Mouse (Mus musculus) limb, embryonic 14.5 days (tissue): ENCODE data around the gene Gm20388. TPM values are rescaled to one million over a fixed set of nuclear protein-coding genes. Genes with fewer than 3 reads are reported as not detected.

ENCODE experiments used
- ATAC-seq: fragments of 200-750 bp; cut with Nextera tagmentation; 2 replicates; pipeline ENCODE4 v1.8.0; 2017; ENCODE audit warnings: low read depth, moderate number of reproducible peaks, moderate TSS enrichment; ENCODE audit not compliant: low FRiP score
- DNase-seq: peaks from one replicate; pipeline ENCODE4 v3.0.0-alpha.2; 2015; ENCODE audit warnings: low spot score
- H3K27ac ChIP-seq: fragments of 300-500 bp; sonication (generic); replicated peaks from 2 replicates; pipeline ENCODE4 v1.5.1; 2014; ENCODE audit warnings: low read depth, mild to moderate bottlenecking, low read length, moderate library complexity, mixed read lengths
- H3K27me3 ChIP-seq: fragments of 300-500 bp; sonication (generic); 2 replicates; pipeline ENCODE4 v1.6.1; 2014; ENCODE audit warnings: low read length, mixed read lengths; ENCODE audit not compliant: control insufficient read depth, insufficient read depth
- H3K36me3 ChIP-seq: fragments of 300-500 bp; sonication (generic); 2 replicates; pipeline ENCODE4 v1.6.1; 2014; ENCODE audit warnings: mild to moderate bottlenecking, low read length, moderate library complexity, mixed read lengths; ENCODE audit not compliant: control insufficient read depth, insufficient read depth
- H3K4me1 ChIP-seq: fragments of 300-500 bp; sonication (generic); 2 replicates; pipeline ENCODE4 v1.6.1; 2014; ENCODE audit warnings: antibody characterized with exemption, low read length, mixed read lengths; ENCODE audit not compliant: control insufficient read depth, insufficient read depth
- H3K4me2 ChIP-seq: fragments of 300-500 bp; sonication (generic); replicated peaks from 2 replicates; pipeline ENCODE4 v1.6.1; 2014; ENCODE audit warnings: low read depth, mild to moderate bottlenecking, low read length, moderate library complexity; ENCODE audit not compliant: severe bottlenecking
- H3K4me3 ChIP-seq: fragments of 300-500 bp; sonication (generic); replicated peaks from 2 replicates; pipeline ENCODE4 v1.5.1; 2014; ENCODE audit warnings: low read length
- H3K9ac ChIP-seq: fragments of 300-500 bp; sonication (generic); 2 replicates; pipeline ENCODE4 v1.6.1; 2014; ENCODE audit warnings: mild to moderate bottlenecking, low read depth, low read length, moderate library complexity; ENCODE audit not compliant: severe bottlenecking
- H3K9me3 ChIP-seq: fragments of 300-500 bp; sonication (generic); 2 replicates; pipeline ENCODE4 v1.6.1; 2016; ENCODE audit warnings: low read length; ENCODE audit not compliant: control insufficient read depth
- POLR2A ChIP-seq: fragments of 200-500 bp; IDR thresholded peaks from 2 replicates; pipeline ENCODE4 v1.8.0; 2012; ENCODE audit warnings: inconsistent platforms, mild to moderate bottlenecking, moderate library complexity, borderline replicate concordance; ENCODE audit not compliant: insufficient read depth, insufficient read length; ENCODE audit errors: extremely low read depth
- WGBS: fragments of 180-500 bp; shearing (Covaris S2); extraction: QIAGEN DNeasy Blood & Tissue Kit; methylation state at CpG from one replicate; pipeline ENCODE4 v1.1.7; 2014; 5-methylcytosine and 5-hydroxymethylcytosine counted together
- polyA plus RNA-seq, 2 experiments: library from polyadenylated mRNA; depleted of rRNA in 1 of 2; stranded (reverse) in 1 of 2; unstranded in 1 of 2; fragments of >200 nt; fragmentation: Nextera tagmentation in 1 of 2; extraction: Ambion mirVana in 1 of 2; gene quantifications; 2 replicates each; pipeline versions ENCODE4 v1.2.1 to v1.2.3; 2012 to 2014

Gm20388 gene
- polyA plus RNA-seq, 2 experiments: 1.9 to 49.9 TPM

DNA sequence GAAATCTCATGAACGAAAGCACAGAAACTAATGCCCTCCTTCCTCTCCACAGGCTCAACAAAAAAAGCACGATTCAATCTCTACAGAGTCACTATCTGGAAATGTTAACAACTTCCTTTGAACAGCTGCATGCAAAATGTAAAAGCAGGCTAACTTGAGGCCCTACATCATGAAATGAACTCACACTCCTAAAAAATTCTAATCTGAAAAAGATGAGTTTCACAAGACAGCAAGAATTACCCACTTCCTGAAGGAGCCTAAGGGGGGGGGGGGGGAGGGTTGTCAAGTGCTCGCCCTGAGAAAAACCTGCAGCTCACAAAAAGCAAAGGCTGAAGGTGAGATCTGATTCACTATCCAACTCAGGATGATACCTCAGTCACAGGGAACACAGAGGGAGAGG lies 3104.4 kb downstream of the Gm20388 start:
- Histone ChIP-seq H3K4me2 (no peak overlapping the region), H3K27ac (peak overlapping the region; percentile 13; the same call in 1 of the 2 replicates), H3K4me3 (no peak overlapping the region), H3K9ac (no peak overlapping the region), H3K9me3 (no peaks in the 10 kb centered on the region), H3K36me3 (peaks cover 2% of the 10 kb centered on the region; the same call in 1 of the 2 replicates), H3K4me1 (peaks cover 7% of the 10 kb centered on the region), H3K27me3 (no peaks in the 10 kb centered on the region)
- DNase-seq (no peak), ATAC-seq (no peak)
- WGBS: 42% methylated on average over 3 of the region's 3 CpGs
- no peak for TF ChIP-seq POLR2A

- TF ChIP-seq POLR2A: no peak
- Histone ChIP-seq H3K27ac (no peak overlapping the region), H3K4me2 (no peak overlapping the region), H3K9me3 (no peaks in the 10 kb centered on the region), H3K4me1 (peaks cover 12% of the 10 kb centered on the region), H3K27me3 (no peaks in the 10 kb centered on the region), H3K4me3 (no peak overlapping the region), H3K36me3 (peaks cover 2% of the 10 kb centered on the region; the same call in 1 of the 2 replicates), H3K9ac (no peak overlapping the region)
- WGBS: 92% methylated on average over 4 of the region's 4 CpGs
- ATAC-seq: no peak
- no peak for DNase-seq
Measured at GRCm38 (mm10) chr8:123017143-123017542, 3106.5 kb downstream of the Gm20388 start.

GRCm38 (mm10) chr8:123018484-123019164 lies 3108.0 kb downstream of the Gm20388 start:
- no peaks in the 10 kb centered on the region for H3K27me3 ChIP-seq
- peaks cover 2% of the 10 kb centered on the region; the same call in 1 of the 2 replicates for H3K36me3 ChIP-seq
- DNase-seq (no peak), ATAC-seq (no peak)
- H3K4me2 ChIP-seq: no peak overlapping the region
- TF ChIP-seq POLR2A: no peak
- no peaks in the 10 kb centered on the region for H3K9me3 ChIP-seq
- peak overlapping the region; percentile 33; the same call in 1 of the 2 replicates for H3K27ac ChIP-seq
- peaks cover 16% of the 10 kb centered on the region for H3K4me1 ChIP-seq
- H3K9ac ChIP-seq: no peak overlapping the region
- H3K4me3 ChIP-seq: no peak overlapping the region
- 80% methylated on average over 4 of the region's 4 CpGs for WGBS

GRCm38 (mm10) chr8:123020084-123020483 lies 3109.4 kb downstream of the Gm20388 start:
- ATAC-seq: no peak
- no peaks in the 10 kb centered on the region for H3K9me3 ChIP-seq
- WGBS: 48% methylated on average over 2 of the region's 2 CpGs

DNA sequence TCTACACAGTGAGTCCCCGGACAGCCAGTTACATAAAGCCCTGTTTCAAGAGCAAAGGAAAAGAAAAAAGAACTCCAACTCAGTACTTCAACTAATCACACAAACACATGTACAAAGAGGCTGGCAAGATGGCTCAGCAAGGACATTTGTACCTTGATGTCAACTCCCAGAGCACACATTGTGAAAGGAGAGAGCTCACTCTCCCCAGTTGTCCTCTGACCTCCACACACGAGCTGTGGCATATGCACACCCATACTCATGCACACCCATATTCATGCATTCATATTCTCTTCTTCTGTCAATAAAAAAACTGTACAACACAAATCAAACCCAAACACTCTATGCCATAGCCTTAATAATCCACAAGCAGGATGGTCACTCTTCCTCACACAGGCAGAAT lies 3110.2 kb downstream of the Gm20388 start:
- no peak for TF ChIP-seq POLR2A
- H3K27ac ChIP-seq: no peak overlapping the region; the same call in 1 of the 2 replicates
- H3K36me3 ChIP-seq: peaks cover 2% of the 10 kb centered on the region; the same call in 1 of the 2 replicates
- no peaks in the 10 kb centered on the region for H3K9me3 ChIP-seq
- WGBS: 67% methylated on average over 2 of the region's 2 CpGs
- no peaks in the 10 kb centered on the region for H3K27me3 ChIP-seq
- DNase-seq (no peak), ATAC-seq (no peak)
- no peak overlapping the region for H3K4me2 ChIP-seq
- H3K4me3 ChIP-seq: no peak overlapping the region
- no peak overlapping the region for H3K9ac ChIP-seq
- H3K4me1 ChIP-seq: peaks cover 10% of the 10 kb centered on the region

More at GRCm38 (mm10) chr8:123020084-123020483, 3109.4 kb downstream of the Gm20388 start:
- no peak for DNase-seq
- peaks cover 2% of the 10 kb centered on the region; the same call in 1 of the 2 replicates for H3K36me3 ChIP-seq
- H3K27me3 ChIP-seq: no peaks in the 10 kb centered on the region
- no peak overlapping the region for H3K27ac ChIP-seq
- H3K9ac ChIP-seq: no peak overlapping the region
- H3K4me2 ChIP-seq: no peak overlapping the region
- H3K4me1 ChIP-seq: peaks cover 10% of the 10 kb centered on the region
- no peak overlapping the region for H3K4me3 ChIP-seq
- no peak for TF ChIP-seq POLR2A
